Mouse (Mus musculus) inflammation-experienced regulatory T-cells, adult 6 months (primary cell): Measurements from ENCODE around the gene Dynll2. TPM values are rescaled to one million over a fixed set of nuclear protein-coding genes. Genes with fewer than 3 reads are reported as not detected.

ENCODE experiments used
- polyA plus RNA-seq, 3 experiments: library from polyadenylated mRNA; unstranded; fragments of 100-300 nt; shearing (Covaris generic); gene quantifications; one replicate each; pipeline ENCODE4 v1.2.1; 2017

Dynll2 gene
- polyA plus RNA-seq, 3 experiments from 2014 or later = 1.7 to 7.1 (median 3.9) TPM

Other genes with a start within 250 kb of the Dynll2 start
- 100 to 1,000 TPM; 357 to 377 (median 371) TPM for gene Supt4a, start 250.0 kb downstream of the Dynll2 start, polyA plus RNA-seq
- gene Tspoap1, start 227.0 kb downstream of the Dynll2 start, polyA plus RNA-seq = 1 to 10 TPM; 1.7 to 3.8 (median 3.4) TPM
- gene Mpo, start 194.0 kb downstream of the Dynll2 start, polyA plus RNA-seq = not detected
- gene Lpo, start 159.2 kb downstream of the Dynll2 start, polyA plus RNA-seq = not detected
- gene Mks1, start 134.3 kb downstream of the Dynll2 start, polyA plus RNA-seq = 10 to 100 TPM in 1 of 3 experiments, 1 to 10 TPM in 2; 5.0 to 11.2 (median 5.6) TPM
- not detected for gene Epx, start 112.0 kb downstream of the Dynll2 start, polyA plus RNA-seq
- not detected for gene Olfr462, start 95.3 kb downstream of the Dynll2 start, polyA plus RNA-seq
- gene Olfr463, start 90.1 kb downstream of the Dynll2 start, polyA plus RNA-seq = not detected
- gene Olfr464, start 66.6 kb downstream of the Dynll2 start, polyA plus RNA-seq = not detected
- 10 to 100 TPM; 40.8 to 52.4 (median 50.5) TPM for gene Srsf1, start 59.8 kb upstream of the Dynll2 start, polyA plus RNA-seq
- 10 to 100 TPM; 19.3 to 25.6 (median 21.5) TPM for gene Vezf1, start 80.7 kb upstream of the Dynll2 start, polyA plus RNA-seq
- gene Cuedc1, start 110.5 kb upstream of the Dynll2 start, polyA plus RNA-seq = 1 to 10 TPM; 2.0 to 6.4 (median 5.2) TPM
- gene Mrps23, start 216.9 kb upstream of the Dynll2 start, polyA plus RNA-seq = 100 to 1,000 TPM in 2 of 3 experiments, 10 to 100 TPM in 1; 75.3 to 134 (median 101) TPM